Mouse (Mus musculus): Measurements from ENCODE around the gene Cd44. TPM values are rescaled to one million over a fixed set of nuclear protein-coding genes. Genes with fewer than 3 reads are reported as not detected.

Cd44 gene
- polyA plus RNA-seq, 1 experiment: 8.9 TPM

DNA sequence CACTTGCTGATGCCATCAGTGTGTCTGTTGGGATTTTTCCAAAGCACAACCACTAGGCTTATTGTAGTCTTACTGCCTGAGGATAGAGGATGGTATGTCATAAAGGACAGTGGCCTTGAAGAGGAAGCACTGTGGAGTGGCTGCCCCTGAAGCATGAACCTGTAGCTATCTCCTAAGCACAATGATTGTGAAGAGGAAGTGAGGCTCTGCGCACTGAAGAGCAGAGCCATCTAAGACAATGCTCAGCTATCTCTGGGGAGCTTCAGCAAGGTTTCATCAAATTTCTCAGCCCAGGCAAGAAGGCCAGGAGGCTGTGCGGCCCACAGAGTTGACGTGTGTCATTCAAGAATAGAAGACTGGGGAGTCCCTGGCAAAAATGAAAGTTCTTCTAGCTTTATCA lies 106.4 kb downstream of the Cd44 start:
- TF ChIP-seq POLR2A (IDR thresholded peaks at IDR 0.05; ENCODE audit: low read depth, low read length) (no peak), CTCF (IDR thresholded peaks at IDR 0.05; ENCODE audit: extremely low read depth, insufficient read length, insufficient replicate concordance, low read depth, low read length) (no peak)
- Histone ChIP-seq H3K4me1 (ENCODE audit: control insufficient read depth, insufficient read depth, insufficient read length, low read length) (no peaks in the 10 kb centered on the region), H3K4me3 (ENCODE audit: low read depth, low read length) (no peak overlapping the region), H3K27ac (ENCODE audit: insufficient read depth, low read depth, low read length) (no peak overlapping the region), H3K36me3 (ENCODE audit: control insufficient read depth, insufficient read depth, low read length) (no peaks in the 10 kb centered on the region), H3K27me3 (ENCODE audit: control insufficient read depth, insufficient read depth, low read length) (no peaks in the 10 kb centered on the region)
- 87% methylated on average over 3 of the region's 3 CpGs for whole genome bisulfite sequencing

DNA sequence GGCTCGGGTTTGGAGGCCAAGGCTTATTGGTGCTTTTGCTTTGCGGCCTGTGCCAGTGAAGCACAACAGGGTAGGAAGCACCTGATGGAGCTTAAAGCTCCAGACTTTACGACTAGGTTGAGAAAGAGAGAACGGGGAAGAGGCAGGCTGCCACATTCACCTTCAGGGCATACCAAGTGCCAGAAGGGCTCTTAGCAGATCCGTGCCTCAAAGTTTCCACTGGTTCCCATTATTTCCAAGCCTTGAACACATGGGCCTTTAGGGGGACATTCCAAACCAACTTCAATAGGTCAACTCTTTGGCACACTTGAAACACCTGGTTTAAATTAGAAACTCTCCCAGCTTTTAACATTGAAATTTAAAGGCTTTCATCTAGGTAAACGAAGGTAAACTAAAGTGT lies 108.7 kb downstream of the Cd44 start:
- WGBS: 81% methylated on average over 6 of the region's 6 CpGs
- Histone ChIP-seq H3K4me3 (ENCODE audit: low read depth, low read length) (no peak overlapping the region), H3K27me3 (ENCODE audit: control insufficient read depth, insufficient read depth, low read length) (no peaks in the 10 kb centered on the region)

DNA sequence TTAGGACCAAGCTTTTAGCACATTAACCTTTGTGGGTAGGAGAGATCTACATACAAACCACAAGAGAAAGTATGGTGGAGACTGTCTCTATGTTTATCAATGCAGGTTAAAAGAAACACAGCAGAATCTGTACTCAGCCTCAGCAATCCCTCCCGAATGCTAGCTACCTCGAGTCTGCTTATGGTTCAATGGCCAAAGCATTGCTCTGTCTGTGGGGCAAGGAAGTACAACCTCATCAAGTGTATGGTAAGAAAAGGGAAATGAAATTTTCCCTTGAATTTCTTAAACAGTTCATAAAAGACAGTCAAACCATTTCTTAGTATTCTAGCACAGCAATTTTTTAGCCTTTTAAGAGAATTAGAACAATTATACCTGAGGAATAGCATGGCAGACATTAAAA lies 109.8 kb downstream of the Cd44 start:
- TF ChIP-seq CTCF (IDR thresholded peaks at IDR 0.05; ENCODE audit: extremely low read depth, insufficient read length, insufficient replicate concordance, low read depth, low read length) (no peak), POLR2A (IDR thresholded peaks at IDR 0.05; ENCODE audit: low read depth, low read length) (no peak)
- 67% methylated on average over 2 of the region's 2 CpGs for WGBS
- Histone ChIP-seq H3K4me3 (ENCODE audit: low read depth, low read length) (no peak overlapping the region), H3K27me3 (ENCODE audit: control insufficient read depth, insufficient read depth, low read length) (no peaks in the 10 kb centered on the region), H3K4me1 (ENCODE audit: control insufficient read depth, insufficient read depth, insufficient read length, low read length) (no peaks in the 10 kb centered on the region), H3K36me3 (ENCODE audit: control insufficient read depth, insufficient read depth, low read length) (no peaks in the 10 kb centered on the region), H3K27ac (ENCODE audit: insufficient read depth, low read depth, low read length) (no peak overlapping the region)

More for the DNA sequence above, 108.7 kb downstream of the Cd44 start:
- no peak overlapping the region for H3K27ac ChIP-seq (ENCODE audit: insufficient read depth, low read depth, low read length)
- no peak for TF ChIP-seq CTCF (IDR thresholded peaks at IDR 0.05; ENCODE audit: extremely low read depth, insufficient read length, insufficient replicate concordance, low read depth, low read length)
- TF ChIP-seq POLR2A (IDR thresholded peaks at IDR 0.05; ENCODE audit: low read depth, low read length): no peak
- no peaks in the 10 kb centered on the region for H3K36me3 ChIP-seq (ENCODE audit: control insufficient read depth, insufficient read depth, low read length)
- no peaks in the 10 kb centered on the region for H3K4me1 ChIP-seq (ENCODE audit: control insufficient read depth, insufficient read depth, insufficient read length, low read length)

DNA sequence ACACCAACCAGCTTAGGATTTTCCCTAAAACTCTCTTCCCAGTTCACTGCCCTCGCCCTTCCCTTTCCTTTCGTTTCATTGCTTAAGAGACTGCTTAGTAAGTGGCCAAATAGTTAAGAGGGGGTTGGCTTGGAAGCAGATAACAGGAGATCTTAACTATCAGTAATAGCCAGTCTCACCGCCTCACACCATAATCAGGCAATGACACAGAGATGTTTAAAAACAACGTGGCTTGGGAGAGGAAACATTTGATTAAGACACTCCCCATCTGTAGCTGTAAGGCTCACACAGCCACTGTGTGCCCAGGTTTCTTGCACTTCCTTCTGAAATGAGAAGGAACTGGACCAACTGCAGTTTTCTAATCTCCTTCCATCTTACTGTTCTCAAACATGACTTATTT lies 115.8 kb downstream of the Cd44 start:
- Histone ChIP-seq H3K27me3 (ENCODE audit: control insufficient read depth, insufficient read depth, low read length) (no peaks in the 10 kb centered on the region), H3K4me3 (ENCODE audit: low read depth, low read length) (no peak overlapping the region), H3K27ac (ENCODE audit: insufficient read depth, low read depth, low read length) (no peak overlapping the region), H3K36me3 (ENCODE audit: control insufficient read depth, insufficient read depth, low read length) (no peaks in the 10 kb centered on the region), H3K4me1 (ENCODE audit: control insufficient read depth, insufficient read depth, insufficient read length, low read length) (no peaks in the 10 kb centered on the region)
- WGBS: 18% methylated on average over 4 of the region's 4 CpGs
- TF ChIP-seq CTCF (IDR thresholded peaks at IDR 0.05; ENCODE audit: extremely low read depth, insufficient read length, insufficient replicate concordance, low read depth, low read length): no peak
- TF ChIP-seq POLR2A (IDR thresholded peaks at IDR 0.05; ENCODE audit: low read depth, low read length): no peak

DNA sequence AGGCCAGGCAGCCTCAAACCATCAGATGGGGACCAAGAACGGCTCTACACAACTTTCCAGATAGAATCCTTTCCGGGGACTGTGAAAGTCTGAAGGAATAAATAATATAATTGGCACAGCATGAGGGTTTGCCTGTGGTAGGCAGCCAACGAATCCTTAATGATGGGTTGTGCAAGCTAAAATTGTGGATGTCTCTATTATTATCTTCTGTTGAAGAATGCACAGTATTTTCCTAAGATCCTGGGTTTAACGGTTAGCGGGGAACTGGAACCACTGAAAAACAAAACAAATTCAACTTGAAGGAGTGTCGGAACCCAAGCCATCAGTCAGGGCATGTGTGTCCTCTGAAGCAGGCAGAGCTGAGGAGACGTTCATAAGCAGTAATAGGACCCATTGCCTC lies 118.7 kb downstream of the Cd44 start:
- Histone ChIP-seq H3K27me3 (ENCODE audit: control insufficient read depth, insufficient read depth, low read length) (no peaks in the 10 kb centered on the region), H3K4me1 (ENCODE audit: control insufficient read depth, insufficient read depth, insufficient read length, low read length) (no peaks in the 10 kb centered on the region), H3K4me3 (ENCODE audit: low read depth, low read length) (no peak overlapping the region), H3K27ac (ENCODE audit: insufficient read depth, low read depth, low read length) (no peak overlapping the region), H3K36me3 (ENCODE audit: control insufficient read depth, insufficient read depth, low read length) (no peaks in the 10 kb centered on the region)
- no peak for TF ChIP-seq CTCF (IDR thresholded peaks at IDR 0.05; ENCODE audit: extremely low read depth, insufficient read length, insufficient replicate concordance, low read depth, low read length)
- no peak for TF ChIP-seq POLR2A (IDR thresholded peaks at IDR 0.05; ENCODE audit: low read depth, low read length)
- 84% methylated on average over 7 of the region's 7 CpGs for WGBS

DNA sequence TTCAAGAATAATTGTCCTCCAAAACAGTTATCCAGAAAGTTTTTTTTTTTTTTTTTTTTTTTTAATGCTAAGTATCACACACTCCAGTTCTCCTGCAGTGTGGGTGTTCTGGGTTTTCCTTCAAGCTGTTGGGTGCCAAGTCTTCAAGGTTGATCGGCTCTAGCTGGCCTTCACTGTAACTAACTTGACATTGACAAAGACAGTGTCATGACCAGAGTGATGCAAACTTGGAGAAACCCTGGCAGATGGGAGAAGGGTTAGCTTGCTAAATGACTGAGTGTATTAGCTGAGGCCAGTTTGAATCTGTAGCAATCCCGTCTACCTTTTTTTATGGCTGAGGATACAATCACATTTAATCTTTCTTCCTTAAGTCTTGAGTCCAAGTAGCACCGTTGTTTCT lies 123.3 kb downstream of the Cd44 start:
- Histone ChIP-seq H3K36me3 (ENCODE audit: control insufficient read depth, insufficient read depth, low read length) (no peaks in the 10 kb centered on the region), H3K4me1 (ENCODE audit: control insufficient read depth, insufficient read depth, insufficient read length, low read length) (0 out of 2 replicates have a peak, but pooled peaks cover 4% of the 10 kb centered on the region), H3K4me3 (ENCODE audit: low read depth, low read length) (no peak overlapping the region), H3K27ac (ENCODE audit: insufficient read depth, low read depth, low read length) (no peak overlapping the region), H3K27me3 (ENCODE audit: control insufficient read depth, insufficient read depth, low read length) (no peaks in the 10 kb centered on the region)
- no peak for TF ChIP-seq POLR2A (IDR thresholded peaks at IDR 0.05; ENCODE audit: low read depth, low read length)
- TF ChIP-seq CTCF (IDR thresholded peaks at IDR 0.05; ENCODE audit: extremely low read depth, insufficient read length, insufficient replicate concordance, low read depth, low read length): no peak
- 89% methylated on average over 3 of the region's 3 CpGs for WGBS

DNA sequence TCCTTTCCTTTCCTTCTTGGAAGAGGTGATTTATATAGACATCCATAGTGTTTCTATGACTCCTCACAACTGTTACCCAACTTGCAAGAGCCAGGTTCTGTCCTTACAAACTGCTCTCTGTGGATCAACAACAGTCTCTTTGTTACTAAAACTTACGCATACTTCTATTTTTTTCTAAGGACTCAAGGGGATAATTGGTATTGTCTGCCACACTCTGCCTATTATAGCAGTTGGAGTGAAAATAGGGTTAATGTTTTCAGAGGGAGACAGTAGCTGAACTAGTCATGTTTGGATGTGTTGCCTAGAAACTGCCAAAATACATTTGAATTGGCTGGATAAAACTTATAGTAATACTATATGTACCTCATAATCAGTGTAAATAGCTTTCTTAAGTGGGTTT lies 125.9 kb downstream of the Cd44 start:
- Histone ChIP-seq H3K36me3 (ENCODE audit: control insufficient read depth, insufficient read depth, low read length) (no peaks in the 10 kb centered on the region), H3K27me3 (ENCODE audit: control insufficient read depth, insufficient read depth, low read length) (no peaks in the 10 kb centered on the region), H3K4me1 (ENCODE audit: control insufficient read depth, insufficient read depth, insufficient read length, low read length) (0 out of 2 replicates have a peak, but pooled peaks cover 4% of the 10 kb centered on the region), H3K27ac (ENCODE audit: insufficient read depth, low read depth, low read length) (no peak overlapping the region), H3K4me3 (ENCODE audit: low read depth, low read length) (no peak overlapping the region)
- WGBS: 79% methylated on average over 1 of the region's 1 CpGs
- no peak for TF ChIP-seq CTCF (IDR thresholded peaks at IDR 0.05; ENCODE audit: extremely low read depth, insufficient read length, insufficient replicate concordance, low read depth, low read length)
- TF ChIP-seq POLR2A (IDR thresholded peaks at IDR 0.05; ENCODE audit: low read depth, low read length): no peak

DNA sequence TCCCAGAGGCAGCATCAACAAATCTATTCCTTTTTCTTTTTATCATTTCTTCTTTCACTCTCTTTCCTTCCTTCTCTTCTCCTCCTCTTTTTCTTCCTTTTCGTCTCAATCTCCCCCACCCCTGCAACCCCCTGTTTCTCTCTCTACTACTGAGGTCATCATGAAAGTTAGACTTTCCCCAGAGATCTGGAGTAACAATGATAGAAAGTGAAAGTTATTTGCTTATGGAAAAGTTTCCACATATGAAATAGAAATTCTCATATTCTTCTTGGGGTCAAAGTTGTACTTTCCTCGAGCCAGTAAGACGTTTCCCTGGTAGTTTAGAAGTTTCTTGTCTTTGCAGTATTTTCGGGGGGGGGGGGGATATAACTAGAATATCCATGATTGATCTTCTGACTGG lies 126.8 kb downstream of the Cd44 start:
- no peak overlapping the region for H3K27ac ChIP-seq (ENCODE audit: insufficient read depth, low read depth, low read length)
- no peak overlapping the region for H3K4me3 ChIP-seq (ENCODE audit: low read depth, low read length)
- H3K36me3 ChIP-seq (ENCODE audit: control insufficient read depth, insufficient read depth, low read length): no peaks in the 10 kb centered on the region
- 0 out of 2 replicates have a peak, but pooled peaks cover 4% of the 10 kb centered on the region for H3K4me1 ChIP-seq (ENCODE audit: control insufficient read depth, insufficient read depth, insufficient read length, low read length)
- 26% methylated on average over 4 of the region's 4 CpGs for WGBS
- no peak for TF ChIP-seq POLR2A (IDR thresholded peaks at IDR 0.05; ENCODE audit: low read depth, low read length)
- TF ChIP-seq CTCF (IDR thresholded peaks at IDR 0.05; ENCODE audit: extremely low read depth, insufficient read length, insufficient replicate concordance, low read depth, low read length): no peak
- no peaks in the 10 kb centered on the region for H3K27me3 ChIP-seq (ENCODE audit: control insufficient read depth, insufficient read depth, low read length)

All from small intestine, adult 2 months (tissue).